Mouse (Mus musculus) forebrain, embryonic 10.5 days (tissue): ENCODE data around the gene Kifc5b. TPM values are rescaled to one million over a fixed set of nuclear protein-coding genes. Genes with fewer than 3 reads are reported as not detected.
"Not testable (repeated sequence)": the region's sequence is repeated elsewhere in the genome, so short reads cannot be mapped to it uniquely, and the experiment has no call there.

Experiments used
- DNase-seq: peaks from one replicate; pipeline ENCODE4 v3.0.0-alpha.2; 2017; ENCODE audit warnings: low spot score; ENCODE audit errors: extremely low spot score
- H3K27ac ChIP-seq: fragments of 300-500 bp; sonication (generic); 2 replicates; pipeline ENCODE4 v1.5.1; 2016; ENCODE audit warnings: mild to moderate bottlenecking
- H3K27me3 ChIP-seq: fragments of 300-500 bp; sonication (generic); 2 replicates; pipeline ENCODE4 v1.6.1; 2016; ENCODE audit warnings: mild to moderate bottlenecking; ENCODE audit not compliant: poor library complexity, severe bottlenecking
- H3K36me3 ChIP-seq: fragments of 300-500 bp; sonication (generic); replicated peaks from 2 replicates; pipeline ENCODE4 v1.6.1; 2016; ENCODE audit warnings: mild to moderate bottlenecking, moderate library complexity
- H3K4me1 ChIP-seq: fragments of 300-500 bp; sonication (generic); 2 replicates; pipeline ENCODE4 v1.6.1; 2016
- H3K4me3 ChIP-seq: fragments of 300-500 bp; sonication (generic); 2 replicates; pipeline ENCODE4 v1.5.1; 2016; ENCODE audit warnings: mild to moderate bottlenecking, moderate library complexity
- H3K9me3 ChIP-seq: fragments of 300-500 bp; sonication (generic); 2 replicates; pipeline ENCODE4 v1.6.1; 2016; ENCODE audit warnings: mild to moderate bottlenecking, moderate library complexity
- WGBS: fragments of 180-500 bp; shearing (Covaris S2); methylation state at CpG from one replicate; pipeline ENCODE4 v1.1.7; 2016; 5-methylcytosine and 5-hydroxymethylcytosine counted together
- polyA plus RNA-seq: library from polyadenylated mRNA; unstranded; fragments of >200 nt; fragmentation: Nextera tagmentation; extraction: Ambion mirVana; gene quantifications from 2 replicates; pipeline ENCODE4 v1.2.1, GENCODE M21; 2016

Gene Kifc5b
- polyA plus RNA-seq, 1 experiment from 2014 or later, result 11.7 TPM

DNA sequence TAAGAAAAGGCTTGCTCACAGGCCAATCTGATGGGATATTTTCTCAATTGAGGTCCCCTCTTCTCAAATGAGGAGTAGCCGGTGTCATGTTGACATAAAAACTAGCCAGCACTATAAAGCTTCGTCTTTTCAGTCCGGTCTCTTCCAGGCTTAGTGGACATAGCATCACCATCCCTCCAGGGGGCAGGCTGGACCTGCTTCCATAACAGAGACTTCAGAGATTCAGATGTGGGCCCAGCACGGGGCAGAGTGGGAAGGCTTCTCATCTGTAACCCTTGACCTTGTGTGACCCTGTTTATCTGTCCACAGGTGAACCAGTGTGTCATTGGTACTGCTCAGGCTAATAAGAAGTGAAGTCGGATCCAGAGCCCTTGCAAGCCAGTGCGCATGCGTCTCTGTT, 14.9 kb downstream of the Kifc5b start:
- WGBS, result 72% methylated on average over 7 of the region's 7 CpGs
- not testable (repeated sequence) for H3K27me3 ChIP-seq, H3K4me3 ChIP-seq, DNase-seq, H3K27ac ChIP-seq, H3K9me3 ChIP-seq
- Histone ChIP-seq H3K4me1 (peaks cover 20% of the 10 kb centered on the region), H3K36me3 (peaks cover 83% of the 10 kb centered on the region)

DNA sequence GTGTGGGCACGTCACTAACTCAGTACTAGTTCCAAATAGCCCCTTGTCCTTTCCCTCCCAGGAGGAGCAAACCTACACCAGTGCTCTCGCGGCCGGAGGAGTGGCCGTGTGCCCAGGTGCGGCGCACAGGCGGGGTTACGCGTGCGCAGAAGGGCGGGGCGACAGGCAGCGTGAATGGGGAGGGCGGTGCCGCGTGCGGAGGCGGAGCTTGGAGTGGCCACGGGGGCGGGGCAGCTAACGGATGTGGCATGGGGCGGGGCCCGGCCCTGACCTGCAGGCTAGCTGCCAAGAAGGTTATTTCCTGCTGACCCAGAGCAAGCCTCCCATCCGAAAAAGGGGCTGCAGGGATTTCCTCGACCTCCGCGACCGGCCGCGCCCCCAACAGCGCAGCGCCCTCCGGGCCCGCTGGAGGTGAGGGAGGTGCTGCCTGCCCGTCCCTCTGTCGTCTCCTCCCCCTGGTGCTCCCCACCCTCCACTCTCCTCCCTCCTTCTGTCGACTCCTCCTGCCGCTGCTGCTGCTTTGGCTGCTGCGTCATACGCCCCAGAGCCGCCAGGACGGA, 16.0 kb downstream of the Kifc5b start, which contains the start of gene Phf1:
Gene Phf1, plus strand, starts transcription at position 214 of the 560 bp plus-strand sequence.
- 0% methylated on average over 34 of the region's 43 CpGs for WGBS
- peaks cover 83% of the 10 kb centered on the region for H3K36me3 ChIP-seq
- no peaks in the 10 kb centered on the region for H3K27me3 ChIP-seq
- H3K9me3 ChIP-seq, result no peaks in the 10 kb centered on the region
- peaks cover 30% of the 10 kb centered on the region for H3K4me1 ChIP-seq
- peak within 1 kb of the TSS; percentile 87 for H3K27ac ChIP-seq
- DNase-seq, result peak; percentile 93
- H3K4me3 ChIP-seq, result peak within 1 kb of the TSS; percentile 67

DNA sequence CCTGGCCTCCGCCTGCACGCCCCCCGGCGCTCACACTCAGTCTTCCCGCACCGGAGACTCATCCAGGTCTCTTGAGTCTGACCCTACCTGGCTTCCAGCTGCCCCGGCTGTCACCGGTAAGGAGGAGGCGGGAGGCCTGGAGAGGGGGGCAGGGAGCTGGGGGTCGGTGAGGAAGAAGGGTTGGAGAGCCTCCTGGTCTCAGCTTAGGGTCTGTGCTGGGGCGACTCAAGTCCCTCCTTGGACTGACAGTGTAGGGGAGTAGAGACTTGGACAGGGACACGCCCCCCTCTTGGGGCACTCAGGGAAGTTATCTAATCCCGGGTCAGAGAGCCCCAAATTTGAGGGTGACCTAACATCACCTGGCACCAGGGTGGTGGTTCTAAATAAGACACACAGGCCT, 16.5 kb downstream of the Kifc5b start:
- H3K4me1 ChIP-seq, result peaks cover 35% of the 10 kb centered on the region
- H3K4me3 ChIP-seq, result peak overlapping the region; percentile 67
- H3K36me3 ChIP-seq, result peaks cover 79% of the 10 kb centered on the region
- DNase-seq, result no peak
- no peaks in the 10 kb centered on the region for H3K9me3 ChIP-seq
- 10% methylated on average over 13 of the region's 13 CpGs for WGBS
- H3K27ac ChIP-seq, result peak overlapping the region; percentile 87
- H3K27me3 ChIP-seq, result no peaks in the 10 kb centered on the region

DNA sequence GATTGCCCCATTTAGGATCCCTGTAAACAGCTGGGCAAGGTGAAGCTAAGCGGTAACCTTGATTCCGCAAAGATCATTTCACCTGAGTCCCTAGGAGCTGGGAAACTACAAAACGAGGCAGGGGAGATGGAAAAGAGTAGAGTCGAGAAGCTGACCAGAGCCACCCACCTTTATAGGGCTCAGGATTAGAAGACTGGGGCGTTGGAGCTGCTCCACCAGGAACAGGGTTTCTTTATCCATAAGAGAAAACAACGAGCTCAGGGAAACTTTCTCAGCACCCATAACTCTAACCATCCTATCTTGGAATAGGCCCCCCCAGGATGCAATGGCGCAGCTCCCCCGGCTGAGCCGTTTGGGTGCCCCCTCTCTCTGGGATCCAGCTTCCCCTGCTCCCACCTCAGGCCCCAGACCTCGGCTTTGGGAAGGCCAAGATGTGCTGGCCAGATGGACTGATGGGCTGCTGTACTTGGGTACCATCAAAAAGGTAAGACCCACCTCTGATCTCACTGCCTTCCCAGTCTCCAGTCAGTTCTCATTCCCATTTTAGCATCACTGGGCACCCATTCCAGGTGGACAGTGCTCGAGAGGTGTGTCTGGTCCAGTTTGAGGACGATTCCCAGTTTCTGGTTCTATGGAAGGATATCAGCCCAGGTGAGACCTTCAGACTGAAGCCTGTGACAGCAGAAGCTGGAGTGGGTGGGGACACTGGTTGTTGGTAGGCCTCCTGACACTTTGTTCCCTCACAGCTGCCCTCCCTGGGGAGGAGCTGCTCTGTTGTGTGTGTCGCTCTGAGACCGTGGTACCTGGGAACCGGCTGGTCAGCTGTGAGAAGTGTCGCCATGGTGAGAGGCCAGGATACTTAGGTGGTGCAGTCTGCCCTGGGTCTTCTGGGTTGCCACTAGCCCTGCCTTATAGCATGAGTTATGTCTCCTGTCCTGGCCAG, 17.3 kb downstream of the Kifc5b start:
- H3K4me1 ChIP-seq, result peaks cover 41% of the 10 kb centered on the region
- no peaks in the 10 kb centered on the region for H3K9me3 ChIP-seq
- no peaks in the 10 kb centered on the region for H3K27me3 ChIP-seq
- H3K27ac ChIP-seq, result 0 out of 2 replicates have a peak overlapping the region, but pooled peaks have one; percentile 87
- H3K4me3 ChIP-seq, result peak overlapping the region; percentile 67
- WGBS, result 83% methylated on average over 16 of the region's 16 CpGs
- no peak for DNase-seq
- H3K36me3 ChIP-seq, result peaks cover 72% of the 10 kb centered on the region

DNA sequence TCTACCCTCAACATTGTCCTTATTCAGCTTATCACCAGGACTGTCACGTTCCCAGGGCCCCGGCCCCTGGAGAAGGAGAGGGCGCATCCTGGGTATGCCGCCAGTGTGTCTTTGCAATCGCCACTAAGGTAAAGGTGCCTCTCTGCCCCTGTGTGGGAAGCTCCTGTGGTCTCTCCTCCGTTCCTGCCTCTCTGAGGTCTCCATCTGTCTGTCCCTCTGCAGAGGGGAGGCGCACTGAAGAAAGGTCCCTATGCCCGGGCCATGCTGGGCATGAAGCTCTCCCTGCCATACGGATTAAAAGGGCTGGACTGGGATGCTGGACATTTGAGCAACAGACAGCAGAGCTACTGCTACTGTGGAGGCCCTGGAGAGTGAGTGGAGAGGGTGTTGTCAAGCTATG, 18.1 kb downstream of the Kifc5b start:
- 91% methylated on average over 9 of the region's 9 CpGs for WGBS
- Histone ChIP-seq H3K27me3 (no peaks in the 10 kb centered on the region), H3K9me3 (no peaks in the 10 kb centered on the region), H3K4me3 (no peak overlapping the region), H3K4me1 (peaks cover 45% of the 10 kb centered on the region), H3K36me3 (peaks cover 63% of the 10 kb centered on the region), H3K27ac (no peak overlapping the region)
- no peak for DNase-seq

DNA sequence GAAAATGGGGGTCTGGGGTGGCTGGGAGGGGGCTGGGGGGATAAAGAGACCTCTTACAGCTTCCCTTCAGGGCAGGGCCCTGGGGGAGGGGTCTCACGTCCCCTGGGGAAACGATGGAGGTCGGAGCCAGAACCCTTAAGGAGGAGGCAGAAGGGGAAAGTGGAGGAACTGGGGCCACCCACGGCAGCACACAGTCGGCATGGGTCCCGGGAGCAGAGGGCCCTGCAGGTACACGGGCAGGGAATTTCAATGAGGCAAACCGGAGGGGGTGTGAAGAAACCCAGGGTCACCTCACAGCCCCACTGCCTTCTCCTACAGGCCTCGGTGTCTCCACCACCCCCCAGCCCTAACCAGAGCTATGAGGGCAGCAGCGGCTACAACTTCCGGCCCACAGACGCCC, 19.6 kb downstream of the Kifc5b start:
- H3K9me3 ChIP-seq, result no peaks in the 10 kb centered on the region
- no peaks in the 10 kb centered on the region for H3K27me3 ChIP-seq
- peaks cover 59% of the 10 kb centered on the region for H3K4me1 ChIP-seq
- no peak for DNase-seq
- H3K36me3 ChIP-seq, result peaks cover 49% of the 10 kb centered on the region
- H3K27ac ChIP-seq, result no peak overlapping the region
- H3K4me3 ChIP-seq, result no peak overlapping the region
- 86% methylated on average over 12 of the region's 12 CpGs for WGBS

DNA sequence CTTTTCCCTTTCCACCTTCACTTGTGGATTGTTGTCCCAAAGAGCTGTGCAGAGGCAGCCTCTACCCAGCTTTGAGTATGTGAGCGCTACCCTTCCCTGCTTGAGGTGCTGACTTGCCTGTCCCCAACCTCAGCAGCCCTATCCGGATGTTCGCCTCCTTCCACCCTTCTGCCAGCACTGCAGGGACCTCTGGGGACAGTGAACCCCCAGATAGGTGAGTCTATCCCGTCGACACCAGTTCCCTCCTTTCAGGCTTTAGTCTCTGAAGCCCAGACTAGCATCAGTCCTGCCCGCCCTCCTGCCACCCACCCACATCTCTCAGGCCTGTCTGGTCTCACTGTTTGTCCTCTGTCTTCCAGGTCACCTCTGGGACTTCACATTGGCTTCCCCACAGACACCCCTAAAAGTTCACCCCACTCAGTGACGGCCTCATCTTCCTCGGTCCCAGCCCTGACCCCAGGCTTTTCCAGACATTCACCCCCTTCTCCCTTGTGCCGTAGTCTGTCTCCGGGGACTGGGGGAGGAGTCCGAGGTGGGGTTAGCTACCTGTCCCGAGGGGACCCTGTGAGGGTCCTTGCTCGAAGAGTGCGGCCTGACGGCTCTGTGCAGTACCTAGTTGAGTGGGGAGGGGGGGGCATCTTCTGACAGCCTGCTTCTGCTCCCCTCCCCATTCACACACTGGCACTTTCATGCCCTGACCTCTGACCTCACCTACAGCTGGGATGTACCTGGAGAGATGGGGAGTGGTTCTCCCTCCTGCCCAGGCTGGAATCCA, 20.2 kb downstream of the Kifc5b start:
- no peak for DNase-seq
- Histone ChIP-seq H3K9me3 (no peaks in the 10 kb centered on the region), H3K27me3 (no peaks in the 10 kb centered on the region), H3K36me3 (peaks cover 43% of the 10 kb centered on the region), H3K4me3 (peak overlapping the region; percentile 84; the same call in 1 of the 2 replicates), H3K27ac (no peak overlapping the region), H3K4me1 (peaks cover 66% of the 10 kb centered on the region)
- 91% methylated on average over 15 of the region's 15 CpGs for WGBS

DNA sequence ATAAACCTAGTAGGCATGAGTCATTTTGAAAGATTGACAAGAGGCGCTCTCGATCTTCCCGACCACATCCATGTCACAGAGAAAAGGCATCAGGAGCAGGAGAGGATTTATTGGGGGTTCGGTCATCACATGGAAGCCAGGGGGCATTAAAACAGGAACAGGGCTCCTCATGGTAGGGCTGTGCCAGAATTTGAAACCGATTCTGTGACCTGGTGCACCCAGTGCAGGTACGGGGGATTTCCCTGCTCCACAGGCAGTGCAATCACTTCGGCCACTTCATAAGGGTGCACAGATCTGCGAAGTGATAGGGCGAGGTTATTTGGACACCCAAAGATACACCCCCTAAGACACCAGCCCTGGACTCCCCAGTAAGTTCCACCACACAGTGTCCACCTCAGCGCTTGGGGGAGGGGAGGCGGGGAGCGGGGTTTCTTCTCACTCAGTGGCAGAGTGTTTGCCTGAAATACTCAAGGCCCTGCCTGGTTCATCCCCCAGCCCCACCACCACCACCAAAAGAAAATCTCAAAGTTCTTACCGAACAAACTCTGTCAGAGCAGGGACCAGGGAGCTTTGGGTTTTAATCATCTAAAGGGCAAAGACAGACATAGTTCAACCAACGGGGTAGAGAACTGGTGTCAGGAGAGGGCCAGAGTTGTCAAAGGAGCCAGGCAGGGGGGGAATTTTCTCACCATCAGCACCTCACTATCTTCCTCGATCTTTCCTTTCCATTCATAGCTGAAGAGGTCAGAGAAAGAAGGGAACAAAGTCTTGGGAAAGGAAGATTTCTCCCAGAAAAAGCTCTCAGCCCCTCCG, 21.2 kb downstream of the Kifc5b start:
- no peaks in the 10 kb centered on the region for H3K27me3 ChIP-seq
- WGBS, result 63% methylated on average over 16 of the region's 16 CpGs
- no peak for DNase-seq
- H3K36me3 ChIP-seq, result peaks cover 42% of the 10 kb centered on the region
- H3K9me3 ChIP-seq, result no peaks in the 10 kb centered on the region
- H3K27ac ChIP-seq, result peak overlapping the region; percentile 96
- peaks cover 66% of the 10 kb centered on the region for H3K4me1 ChIP-seq
- H3K4me3 ChIP-seq, result peak overlapping the region; percentile 84

DNA sequence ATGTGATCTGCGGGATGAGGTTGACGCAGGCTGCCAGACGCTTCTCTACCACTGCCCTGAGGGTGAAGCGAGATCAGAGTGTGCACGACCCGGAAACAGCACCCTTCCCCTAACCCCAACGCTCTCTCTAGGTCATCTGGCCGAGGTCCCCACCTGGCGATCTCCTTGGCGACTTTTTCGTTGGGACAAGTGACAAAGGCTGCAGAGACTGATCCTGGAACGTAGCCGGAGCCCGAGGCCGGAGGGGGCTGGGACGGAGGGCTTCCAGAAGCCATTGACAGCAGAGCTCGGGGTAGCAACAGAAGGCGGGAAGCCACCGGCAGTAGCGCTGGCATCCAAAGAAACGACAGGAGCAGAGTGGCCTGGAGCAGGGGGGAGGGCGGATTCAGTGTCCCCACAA, 21.8 kb downstream of the Kifc5b start:
- peaks cover 42% of the 10 kb centered on the region for H3K36me3 ChIP-seq
- peak; percentile 39 for DNase-seq
- H3K27me3 ChIP-seq, result no peaks in the 10 kb centered on the region
- WGBS, result under 1% methylated on average over 22 of the region's 22 CpGs
- H3K4me1 ChIP-seq, result peaks cover 60% of the 10 kb centered on the region
- H3K4me3 ChIP-seq, result peak overlapping the region; percentile 84
- peak overlapping the region; percentile 96 for H3K27ac ChIP-seq
- H3K9me3 ChIP-seq, result no peaks in the 10 kb centered on the region

DNA sequence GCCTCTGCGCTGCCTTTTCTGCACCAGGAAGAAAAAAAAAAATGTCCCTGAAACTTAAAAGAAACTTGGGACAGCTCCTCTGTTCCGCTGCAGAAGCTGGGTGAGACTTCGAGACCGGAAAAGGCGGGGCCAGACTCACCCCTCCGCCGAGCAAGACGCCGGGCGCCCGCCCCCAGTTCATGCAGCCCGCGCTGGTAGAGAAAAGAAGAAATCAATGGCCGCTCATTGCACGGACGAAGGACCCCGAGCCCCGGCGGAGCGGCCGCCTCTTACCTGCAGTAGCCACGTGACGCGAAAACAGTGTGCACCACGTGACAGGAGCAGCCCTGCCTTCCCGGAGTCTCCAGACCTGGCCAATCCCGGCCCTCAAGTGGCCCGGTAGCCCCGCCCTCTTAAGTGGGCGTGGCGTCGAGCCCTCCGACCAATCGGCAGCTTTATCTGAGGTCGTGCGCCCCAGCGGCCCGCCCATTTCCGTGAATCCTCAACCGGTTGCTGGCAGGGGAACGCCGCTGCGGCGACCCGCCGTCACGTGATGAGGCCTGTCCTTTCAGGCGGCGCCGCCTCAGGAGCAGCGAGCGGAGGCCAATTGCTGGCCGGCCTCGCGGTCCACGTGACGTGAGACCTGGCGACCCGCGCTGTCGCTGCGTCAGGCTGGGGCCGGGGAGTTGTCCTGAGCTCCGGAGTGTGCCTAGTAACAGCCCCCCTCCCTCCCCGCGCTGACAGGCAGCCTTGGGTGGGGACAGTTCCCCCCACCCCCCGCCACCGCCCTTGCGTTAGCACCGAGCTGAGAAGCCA, 22.5 kb downstream of the Kifc5b start, which contains the start of gene Cuta:
Gene Cuta, minus strand, starts transcription at position 392 of the 795 bp plus-strand sequence.
- WGBS, result under 1% methylated on average over 69 of the region's 70 CpGs
- H3K4me1 ChIP-seq, result peaks cover 58% of the 10 kb centered on the region

DNA sequence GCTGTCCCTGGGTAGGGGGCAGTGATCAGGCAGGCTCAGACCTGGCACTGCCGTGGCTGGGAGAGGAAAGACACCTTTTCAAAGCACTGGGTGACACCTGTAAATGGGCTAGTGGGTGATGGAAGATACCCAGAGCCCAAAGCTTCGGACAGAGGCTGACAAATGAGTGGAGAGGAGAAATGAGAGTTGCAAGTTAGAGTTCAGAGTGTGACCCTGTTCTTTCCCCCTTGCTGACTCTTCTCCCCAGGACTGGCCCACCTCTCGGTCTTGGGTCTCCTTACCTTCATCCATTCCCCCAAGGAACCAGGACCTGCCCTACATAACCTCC, 23.0 kb downstream of the Kifc5b start:
- no peak for DNase-seq
- Histone ChIP-seq H3K27ac (peak overlapping the region; percentile 96), H3K4me3 (peak overlapping the region; percentile 84), H3K4me1 (peaks cover 64% of the 10 kb centered on the region), H3K36me3 (peaks cover 39% of the 10 kb centered on the region), H3K9me3 (no peaks in the 10 kb centered on the region), H3K27me3 (0 out of 2 replicates have a peak, but pooled peaks cover 7% of the 10 kb centered on the region)
- WGBS, result 4% methylated on average over 3 of the region's 3 CpGs

More for the DNA sequence above, 22.5 kb downstream of the Kifc5b start, which contains the start of gene Cuta:
- peak within 1 kb of the TSS; percentile 96 for H3K27ac ChIP-seq
- H3K4me3 ChIP-seq, result peak within 1 kb of the TSS; percentile 84
- H3K36me3 ChIP-seq, result peaks cover 39% of the 10 kb centered on the region
- 0 out of 2 replicates have a peak, but pooled peaks cover 1% of the 10 kb centered on the region for H3K27me3 ChIP-seq
- DNase-seq, result peak; percentile 99
- no peaks in the 10 kb centered on the region for H3K9me3 ChIP-seq
